Mouse (Mus musculus): ENCODE results near the gene Camk1. TPM values are rescaled to one million over a fixed set of nuclear protein-coding genes. Genes with fewer than 3 reads are reported as not detected.

Camk1 gene
- polyA plus RNA-seq, 1 experiment = 19.2 TPM

- no peaks in the 10 kb centered on the region; the same call in 1 of the 2 replicates for H3K4me1 ChIP-seq (ENCODE audit: control insufficient read depth, insufficient read depth, insufficient read length, low read length)
- no peak for TF ChIP-seq CTCF (IDR thresholded peaks at IDR 0.05; ENCODE audit: extremely low read depth, insufficient read length, insufficient replicate concordance, low read depth, low read length)
- peak; percentile 40; the same call in 1 of the 2 replicates for TF ChIP-seq POLR2A (IDR thresholded peaks at IDR 0.05; ENCODE audit: low read depth, low read length)
- WGBS = under 1% methylated on average over 50 of the region's 50 CpGs
- no peaks in the 10 kb centered on the region for H3K27me3 ChIP-seq (ENCODE audit: control insufficient read depth, insufficient read depth, low read length)
- peak overlapping the region; percentile 97 for H3K4me3 ChIP-seq (ENCODE audit: low read depth, low read length)
- H3K27ac ChIP-seq (ENCODE audit: insufficient read depth, low read depth, low read length) = peak overlapping the region; percentile 99
- H3K36me3 ChIP-seq (ENCODE audit: control insufficient read depth, insufficient read depth, low read length) = peaks cover 13% of the 10 kb centered on the region
These were observed 37.3 kb downstream of the Camk1 start for GRCm38 (mm10) chr6:113306322-113306985.

DNA sequence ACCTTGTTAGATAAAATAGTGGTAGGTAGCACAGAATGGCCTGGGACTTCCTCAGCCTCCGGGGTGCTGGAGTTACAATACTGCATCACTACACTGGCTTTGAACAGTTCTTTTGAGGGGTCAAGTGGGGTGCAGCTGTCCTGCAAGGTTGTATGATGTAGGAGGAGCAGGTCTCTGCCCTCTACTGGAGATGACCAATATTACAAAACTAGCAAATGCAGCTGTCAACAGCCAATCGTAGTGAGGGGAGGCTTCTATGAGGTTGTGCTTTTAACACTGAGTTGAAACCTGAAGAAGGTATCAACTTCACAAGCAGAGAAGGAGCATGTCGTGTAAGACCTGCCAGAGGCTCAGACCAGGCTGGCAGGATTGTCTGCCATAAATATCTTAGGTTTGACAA is 41.5 kb downstream of the Camk1 start:
- no peak for TF ChIP-seq POLR2A (IDR thresholded peaks at IDR 0.05; ENCODE audit: low read depth, low read length)
- TF ChIP-seq CTCF (IDR thresholded peaks at IDR 0.05; ENCODE audit: extremely low read depth, insufficient read length, insufficient replicate concordance, low read depth, low read length) = peak; percentile 16; the same call in 1 of the 2 replicates
- H3K4me1 ChIP-seq (ENCODE audit: control insufficient read depth, insufficient read depth, insufficient read length, low read length) = no peaks in the 10 kb centered on the region
- no peak overlapping the region for H3K27ac ChIP-seq (ENCODE audit: insufficient read depth, low read depth, low read length)
- no peaks in the 10 kb centered on the region for H3K36me3 ChIP-seq (ENCODE audit: control insufficient read depth, insufficient read depth, low read length)
- WGBS = 17% methylated on average over 3 of the region's 3 CpGs
- H3K27me3 ChIP-seq (ENCODE audit: control insufficient read depth, insufficient read depth, low read length) = no peaks in the 10 kb centered on the region
- H3K4me3 ChIP-seq (ENCODE audit: low read depth, low read length) = no peak overlapping the region

- H3K36me3 ChIP-seq (ENCODE audit: control insufficient read depth, insufficient read depth, low read length) = no peaks in the 10 kb centered on the region
- H3K27ac ChIP-seq (ENCODE audit: insufficient read depth, low read depth, low read length) = no peak overlapping the region
- no peak for TF ChIP-seq POLR2A (IDR thresholded peaks at IDR 0.05; ENCODE audit: low read depth, low read length)
- no peak for TF ChIP-seq CTCF (IDR thresholded peaks at IDR 0.05; ENCODE audit: extremely low read depth, insufficient read length, insufficient replicate concordance, low read depth, low read length)
- H3K4me3 ChIP-seq (ENCODE audit: low read depth, low read length) = no peak overlapping the region
- 83% methylated on average over 5 of the region's 5 CpGs for WGBS
- no peaks in the 10 kb centered on the region for H3K4me1 ChIP-seq (ENCODE audit: control insufficient read depth, insufficient read depth, insufficient read length, low read length)
- H3K27me3 ChIP-seq (ENCODE audit: control insufficient read depth, insufficient read depth, low read length) = no peaks in the 10 kb centered on the region
These were observed 42.4 kb downstream of the Camk1 start for GRCm38 (mm10) chr6:113301350-113301749.

- no peaks in the 10 kb centered on the region for H3K4me1 ChIP-seq (ENCODE audit: control insufficient read depth, insufficient read depth, insufficient read length, low read length)
- no peaks in the 10 kb centered on the region for H3K27me3 ChIP-seq (ENCODE audit: control insufficient read depth, insufficient read depth, low read length)
- no peaks in the 10 kb centered on the region for H3K36me3 ChIP-seq (ENCODE audit: control insufficient read depth, insufficient read depth, low read length)
- H3K4me3 ChIP-seq (ENCODE audit: low read depth, low read length) = no peak overlapping the region
- TF ChIP-seq CTCF (IDR thresholded peaks at IDR 0.05; ENCODE audit: extremely low read depth, insufficient read length, insufficient replicate concordance, low read depth, low read length) (no peak), POLR2A (IDR thresholded peaks at IDR 0.05; ENCODE audit: low read depth, low read length) (no peak)
- H3K27ac ChIP-seq (ENCODE audit: insufficient read depth, low read depth, low read length) = no peak overlapping the region
- 36% methylated on average over 4 of the region's 4 CpGs for WGBS
These were observed 47.1 kb downstream of the Camk1 start for GRCm38 (mm10) chr6:113296639-113297038.

GRCm38 (mm10) chr6:113296046-113296445 is 47.7 kb downstream of the Camk1 start:
- TF ChIP-seq POLR2A (IDR thresholded peaks at IDR 0.05; ENCODE audit: low read depth, low read length) (no peak), CTCF (IDR thresholded peaks at IDR 0.05; ENCODE audit: extremely low read depth, insufficient read length, insufficient replicate concordance, low read depth, low read length) (no peak)
- H3K27ac ChIP-seq (ENCODE audit: insufficient read depth, low read depth, low read length) = no peak overlapping the region
- no peak overlapping the region for H3K4me3 ChIP-seq (ENCODE audit: low read depth, low read length)
- no peaks in the 10 kb centered on the region for H3K36me3 ChIP-seq (ENCODE audit: control insufficient read depth, insufficient read depth, low read length)
- no peaks in the 10 kb centered on the region for H3K27me3 ChIP-seq (ENCODE audit: control insufficient read depth, insufficient read depth, low read length)
- WGBS = 77% methylated on average over 2 of the region's 2 CpGs
- H3K4me1 ChIP-seq (ENCODE audit: control insufficient read depth, insufficient read depth, insufficient read length, low read length) = no peaks in the 10 kb centered on the region

DNA sequence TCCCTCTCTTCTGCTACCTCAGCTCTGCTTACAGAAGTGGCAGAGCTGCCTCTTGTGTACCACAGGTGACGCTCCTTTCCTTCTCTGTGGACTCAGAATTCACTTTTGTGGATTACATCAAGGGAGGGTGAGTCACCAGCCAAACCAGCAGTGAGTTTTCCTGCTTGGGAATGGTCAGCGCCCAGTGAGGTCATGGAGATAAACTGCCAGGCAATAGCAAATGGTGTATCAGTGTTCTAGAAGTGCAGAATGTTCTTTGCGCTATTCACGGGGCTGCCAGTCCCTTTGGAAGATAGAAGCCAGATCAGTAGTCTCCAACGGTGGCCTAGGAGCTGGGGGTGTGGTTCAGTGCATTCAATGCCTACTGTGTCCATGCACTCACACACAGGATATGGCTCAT is 50.8 kb downstream of the Camk1 start:
- WGBS = 50% methylated on average over 5 of the region's 5 CpGs
- TF ChIP-seq POLR2A (IDR thresholded peaks at IDR 0.05; ENCODE audit: low read depth, low read length) = no peak
- TF ChIP-seq CTCF (IDR thresholded peaks at IDR 0.05; ENCODE audit: extremely low read depth, insufficient read length, insufficient replicate concordance, low read depth, low read length) = no peak
- no peaks in the 10 kb centered on the region for H3K4me1 ChIP-seq (ENCODE audit: control insufficient read depth, insufficient read depth, insufficient read length, low read length)
- no peak overlapping the region for H3K4me3 ChIP-seq (ENCODE audit: low read depth, low read length)
- no peaks in the 10 kb centered on the region for H3K27me3 ChIP-seq (ENCODE audit: control insufficient read depth, insufficient read depth, low read length)
- H3K27ac ChIP-seq (ENCODE audit: insufficient read depth, low read depth, low read length) = no peak overlapping the region
- no peaks in the 10 kb centered on the region for H3K36me3 ChIP-seq (ENCODE audit: control insufficient read depth, insufficient read depth, low read length)

DNA sequence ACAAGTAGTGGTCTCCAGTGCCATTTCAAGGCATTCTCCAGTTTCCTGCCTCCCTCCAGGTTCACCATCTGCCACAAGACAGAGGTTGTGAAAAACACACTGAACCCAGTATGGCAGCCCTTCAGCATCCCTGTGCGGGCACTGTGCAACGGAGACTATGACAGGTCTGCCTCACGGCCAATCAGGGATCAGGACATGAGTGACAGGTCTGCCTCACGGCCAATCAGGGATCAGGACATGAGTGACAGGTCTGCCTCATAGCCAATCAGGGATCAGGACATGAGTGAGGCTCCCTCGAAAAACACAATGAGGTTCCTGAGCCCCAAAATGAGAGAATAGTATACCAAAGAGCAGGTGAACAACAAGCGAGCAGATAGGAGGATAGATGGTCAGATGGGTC is 53.4 kb downstream of the Camk1 start:
- 73% methylated on average over 6 of the region's 6 CpGs for WGBS

More for the DNA sequence above, 53.4 kb downstream of the Camk1 start:
- Histone ChIP-seq H3K27ac (ENCODE audit: insufficient read depth, low read depth, low read length) (no peak overlapping the region), H3K4me1 (ENCODE audit: control insufficient read depth, insufficient read depth, insufficient read length, low read length) (no peaks in the 10 kb centered on the region), H3K36me3 (ENCODE audit: control insufficient read depth, insufficient read depth, low read length) (no peaks in the 10 kb centered on the region), H3K27me3 (ENCODE audit: control insufficient read depth, insufficient read depth, low read length) (no peaks in the 10 kb centered on the region), H3K4me3 (ENCODE audit: low read depth, low read length) (no peak overlapping the region)
- TF ChIP-seq POLR2A (IDR thresholded peaks at IDR 0.05; ENCODE audit: low read depth, low read length) = no peak
- no peak for TF ChIP-seq CTCF (IDR thresholded peaks at IDR 0.05; ENCODE audit: extremely low read depth, insufficient read length, insufficient replicate concordance, low read depth, low read length)

Measured in small intestine, adult 2 months (tissue).